Mouse (Mus musculus): ENCODE measurements around the gene Fyn.

- no peak for TF ChIP-seq CTCF (IDR thresholded peaks at IDR 0.05; ENCODE audit: low read depth)
- TF ChIP-seq EP300 (IDR thresholded peaks at IDR 0.05; ENCODE audit: low read depth), result no peak
Measured at GRCm38 (mm10) chr10:39508801-39509200, 140.1 kb downstream of the Fyn start.
